Mouse (Mus musculus): ENCODE data around the gene 1110051M20Rik. TPM values are rescaled to one million over a fixed set of nuclear protein-coding genes. Genes with fewer than 3 reads are reported as not detected.

1110051M20Rik gene
- polyA plus RNA-seq, 1 experiment from 2014 or later: 178 TPM

DNA sequence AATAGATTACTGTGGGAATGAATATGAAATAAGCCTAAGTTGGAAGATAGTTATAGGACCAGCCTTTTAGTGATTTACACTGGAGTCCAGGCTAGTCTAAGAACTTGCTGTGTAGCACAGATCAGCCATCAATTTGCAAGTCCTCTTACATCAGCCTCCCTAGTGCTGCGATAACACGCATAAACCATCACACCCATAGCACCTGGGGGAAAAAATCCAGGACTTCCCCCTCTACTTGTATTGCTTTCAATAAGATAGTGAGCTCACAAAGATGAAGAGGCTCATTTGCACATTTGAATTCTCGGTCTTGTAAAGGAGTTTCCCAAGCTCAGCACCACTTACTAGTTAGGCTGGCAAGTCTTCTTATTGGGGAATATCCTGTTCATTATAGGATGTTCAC, 9.9 kb upstream of the 1110051M20Rik start:
- no peak overlapping the region for H3K4me3 ChIP-seq (ENCODE audit: low read depth, low read length)

GRCm38 (mm10) chr2:91453231-91454075, 8.9 kb upstream of the 1110051M20Rik start:
- Histone ChIP-seq H3K4me1 (ENCODE audit: control insufficient read depth, insufficient read depth, low read length) (peaks cover 7% of the 10 kb centered on the region), H3K27me3 (ENCODE audit: control insufficient read depth, insufficient read depth, low read depth, low read length) (no peaks in the 10 kb centered on the region), H3K9ac (ENCODE audit: low read depth, low read length) (no peak overlapping the region), H3K27ac (ENCODE audit: low read length) (no peak overlapping the region), H3K9me3 (replicated peaks; ENCODE audit: control insufficient read depth, low read length, poor library complexity, severe bottlenecking) (no peaks in the 10 kb centered on the region), H3K4me2 (ENCODE audit: low read length) (no peak overlapping the region), H3K36me3 (ENCODE audit: control insufficient read depth, insufficient read depth, low read length) (no peaks in the 10 kb centered on the region), H3K4me3 (ENCODE audit: low read depth, low read length) (no peak overlapping the region)
- WGBS: 85% methylated on average over 9 of the region's 9 CpGs
- ATAC-seq: no peak

More for the DNA sequence above, 9.9 kb upstream of the 1110051M20Rik start:
- WGBS: 90% methylated on average over 3 of the region's 3 CpGs
- Histone ChIP-seq H3K27ac (ENCODE audit: low read length) (no peak overlapping the region), H3K9me3 (replicated peaks; ENCODE audit: control insufficient read depth, low read length, poor library complexity, severe bottlenecking) (no peaks in the 10 kb centered on the region), H3K4me1 (ENCODE audit: control insufficient read depth, insufficient read depth, low read length) (peaks cover 15% of the 10 kb centered on the region), H3K36me3 (ENCODE audit: control insufficient read depth, insufficient read depth, low read length) (no peaks in the 10 kb centered on the region), H3K4me2 (ENCODE audit: low read length) (no peak overlapping the region), H3K27me3 (ENCODE audit: control insufficient read depth, insufficient read depth, low read depth, low read length) (no peaks in the 10 kb centered on the region), H3K9ac (ENCODE audit: low read depth, low read length) (no peak overlapping the region)
- ATAC-seq: no peak

GRCm38 (mm10) chr2:91452658-91453057, 8.2 kb upstream of the 1110051M20Rik start:
- H3K4me2 ChIP-seq (ENCODE audit: low read length): no peak overlapping the region
- ATAC-seq: no peak
- peaks cover 5% of the 10 kb centered on the region for H3K4me1 ChIP-seq (ENCODE audit: control insufficient read depth, insufficient read depth, low read length)
- H3K27ac ChIP-seq (ENCODE audit: low read length): no peak overlapping the region
- no peak overlapping the region for H3K9ac ChIP-seq (ENCODE audit: low read depth, low read length)
- H3K36me3 ChIP-seq (ENCODE audit: control insufficient read depth, insufficient read depth, low read length): no peaks in the 10 kb centered on the region
- 74% methylated on average over 8 of the region's 8 CpGs for WGBS
- no peaks in the 10 kb centered on the region for H3K27me3 ChIP-seq (ENCODE audit: control insufficient read depth, insufficient read depth, low read depth, low read length)
- H3K9me3 ChIP-seq (replicated peaks; ENCODE audit: control insufficient read depth, low read length, poor library complexity, severe bottlenecking): no peaks in the 10 kb centered on the region
- H3K4me3 ChIP-seq (ENCODE audit: low read depth, low read length): no peak overlapping the region

GRCm38 (mm10) chr2:91450316-91450715, 5.8 kb upstream of the 1110051M20Rik start:
- 81% methylated on average over 9 of the region's 9 CpGs for WGBS

DNA sequence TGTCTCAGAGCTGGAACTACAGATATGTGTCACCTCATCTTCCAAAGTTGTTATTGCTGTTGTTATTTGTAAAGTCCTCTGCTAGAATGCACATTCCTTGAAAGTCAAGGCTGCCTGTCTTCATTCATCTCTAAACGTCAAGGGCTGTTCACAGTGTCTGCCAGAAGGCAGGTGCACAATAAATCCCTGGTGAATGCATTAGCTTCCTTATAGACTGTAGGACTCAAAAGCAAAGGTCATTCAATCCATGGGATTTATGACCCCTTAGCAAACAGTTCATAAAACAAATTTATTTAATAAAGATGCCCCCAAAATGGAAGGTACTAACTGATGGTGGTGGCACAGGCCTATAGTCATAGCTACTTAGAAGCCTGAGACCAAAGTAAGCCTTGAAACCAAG, 5.2 kb upstream of the 1110051M20Rik start:
- Histone ChIP-seq H3K9ac (ENCODE audit: low read depth, low read length) (no peak overlapping the region), H3K4me3 (ENCODE audit: low read depth, low read length) (no peak overlapping the region), H3K27ac (ENCODE audit: low read length) (no peak overlapping the region), H3K36me3 (ENCODE audit: control insufficient read depth, insufficient read depth, low read length) (no peaks in the 10 kb centered on the region), H3K27me3 (ENCODE audit: control insufficient read depth, insufficient read depth, low read depth, low read length) (no peaks in the 10 kb centered on the region), H3K4me1 (ENCODE audit: control insufficient read depth, insufficient read depth, low read length) (no peaks in the 10 kb centered on the region), H3K9me3 (replicated peaks; ENCODE audit: control insufficient read depth, low read length, poor library complexity, severe bottlenecking) (no peaks in the 10 kb centered on the region), H3K4me2 (ENCODE audit: low read length) (no peak overlapping the region)
- ATAC-seq: no peak
- WGBS: 46% methylated on average over 1 of the region's 1 CpGs

More at GRCm38 (mm10) chr2:91450316-91450715, 5.8 kb upstream of the 1110051M20Rik start:
- Histone ChIP-seq H3K27me3 (ENCODE audit: control insufficient read depth, insufficient read depth, low read depth, low read length) (no peaks in the 10 kb centered on the region), H3K9ac (ENCODE audit: low read depth, low read length) (no peak overlapping the region), H3K4me3 (ENCODE audit: low read depth, low read length) (no peak overlapping the region), H3K36me3 (ENCODE audit: control insufficient read depth, insufficient read depth, low read length) (no peaks in the 10 kb centered on the region), H3K4me1 (ENCODE audit: control insufficient read depth, insufficient read depth, low read length) (no peaks in the 10 kb centered on the region), H3K27ac (ENCODE audit: low read length) (no peak overlapping the region), H3K4me2 (ENCODE audit: low read length) (no peak overlapping the region), H3K9me3 (replicated peaks; ENCODE audit: control insufficient read depth, low read length, poor library complexity, severe bottlenecking) (no peaks in the 10 kb centered on the region)
- ATAC-seq: no peak

DNA sequence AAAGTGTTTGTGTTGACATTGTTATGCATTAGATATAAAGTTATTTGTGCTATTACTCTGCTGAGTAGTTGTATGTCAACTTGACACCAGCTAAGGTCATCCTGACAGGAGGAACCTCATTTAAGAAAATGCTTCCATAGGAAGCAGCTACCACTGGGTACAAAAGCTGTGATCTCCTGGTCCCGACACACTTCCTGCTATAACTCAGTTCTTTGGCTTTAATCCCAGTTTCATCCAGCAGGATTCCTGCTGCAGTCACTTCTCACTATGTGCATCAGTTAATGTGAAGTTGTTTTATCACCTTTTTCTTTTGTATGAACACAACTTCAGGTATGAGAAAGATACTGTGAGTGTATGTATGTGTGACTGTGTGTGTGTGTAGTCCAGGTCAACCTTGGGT, 2.3 kb downstream of the 1110051M20Rik start:
- no peaks in the 10 kb centered on the region for H3K9me3 ChIP-seq (replicated peaks; ENCODE audit: control insufficient read depth, low read length, poor library complexity, severe bottlenecking)
- H3K4me3 ChIP-seq (ENCODE audit: low read depth, low read length): no peak overlapping the region
- no peaks in the 10 kb centered on the region for H3K27me3 ChIP-seq (ENCODE audit: control insufficient read depth, insufficient read depth, low read depth, low read length)
- H3K4me1 ChIP-seq (ENCODE audit: control insufficient read depth, insufficient read depth, low read length): peaks cover 8% of the 10 kb centered on the region
- no peak overlapping the region for H3K27ac ChIP-seq (ENCODE audit: low read length)
- H3K36me3 ChIP-seq (ENCODE audit: control insufficient read depth, insufficient read depth, low read length): no peaks in the 10 kb centered on the region
- H3K9ac ChIP-seq (ENCODE audit: low read depth, low read length): no peak overlapping the region
- 62% methylated on average over 1 of the region's 1 CpGs for WGBS
- no peak overlapping the region for H3K4me2 ChIP-seq (ENCODE audit: low read length)
- no peak for ATAC-seq

GRCm38 (mm10) chr2:91441715-91442114, 2.8 kb downstream of the 1110051M20Rik start:
- Histone ChIP-seq H3K27me3 (ENCODE audit: control insufficient read depth, insufficient read depth, low read depth, low read length) (no peaks in the 10 kb centered on the region), H3K4me2 (ENCODE audit: low read length) (no peak overlapping the region), H3K4me1 (ENCODE audit: control insufficient read depth, insufficient read depth, low read length) (peaks cover 10% of the 10 kb centered on the region), H3K27ac (ENCODE audit: low read length) (no peak overlapping the region), H3K9me3 (replicated peaks; ENCODE audit: control insufficient read depth, low read length, poor library complexity, severe bottlenecking) (no peaks in the 10 kb centered on the region), H3K4me3 (ENCODE audit: low read depth, low read length) (no peak overlapping the region), H3K9ac (ENCODE audit: low read depth, low read length) (no peak overlapping the region), H3K36me3 (ENCODE audit: control insufficient read depth, insufficient read depth, low read length) (no peaks in the 10 kb centered on the region)
- no peak for ATAC-seq
- 77% methylated on average over 2 of the region's 2 CpGs for WGBS

GRCm38 (mm10) chr2:91440686-91441085, 3.8 kb downstream of the 1110051M20Rik start:
- H3K4me3 ChIP-seq (ENCODE audit: low read depth, low read length): no peak overlapping the region
- H3K36me3 ChIP-seq (ENCODE audit: control insufficient read depth, insufficient read depth, low read length): no peaks in the 10 kb centered on the region
- no peak for ATAC-seq
- 94% methylated on average over 5 of the region's 5 CpGs for WGBS
- H3K4me1 ChIP-seq (ENCODE audit: control insufficient read depth, insufficient read depth, low read length): peaks cover 13% of the 10 kb centered on the region
- no peaks in the 10 kb centered on the region for H3K9me3 ChIP-seq (replicated peaks; ENCODE audit: control insufficient read depth, low read length, poor library complexity, severe bottlenecking)
- H3K9ac ChIP-seq (ENCODE audit: low read depth, low read length): no peak overlapping the region
- no peak overlapping the region for H3K27ac ChIP-seq (ENCODE audit: low read length)
- no peaks in the 10 kb centered on the region for H3K27me3 ChIP-seq (ENCODE audit: control insufficient read depth, insufficient read depth, low read depth, low read length)
- no peak overlapping the region for H3K4me2 ChIP-seq (ENCODE audit: low read length)

- no peak overlapping the region for H3K27ac ChIP-seq (ENCODE audit: low read length)
- H3K36me3 ChIP-seq (ENCODE audit: control insufficient read depth, insufficient read depth, low read length): no peaks in the 10 kb centered on the region
- WGBS: 76% methylated on average over 1 of the region's 1 CpGs
- peaks cover 13% of the 10 kb centered on the region for H3K4me1 ChIP-seq (ENCODE audit: control insufficient read depth, insufficient read depth, low read length)
- H3K9ac ChIP-seq (ENCODE audit: low read depth, low read length): no peak overlapping the region
- ATAC-seq: no peak
- H3K4me2 ChIP-seq (ENCODE audit: low read length): no peak overlapping the region
- no peaks in the 10 kb centered on the region for H3K9me3 ChIP-seq (replicated peaks; ENCODE audit: control insufficient read depth, low read length, poor library complexity, severe bottlenecking)
- H3K4me3 ChIP-seq (ENCODE audit: low read depth, low read length): no peak overlapping the region
- no peaks in the 10 kb centered on the region for H3K27me3 ChIP-seq (ENCODE audit: control insufficient read depth, insufficient read depth, low read depth, low read length)
Observed at GRCm38 (mm10) chr2:91439876-91440275, 4.6 kb downstream of the 1110051M20Rik start.

Measured in midbrain, embryonic 16.5 days (tissue).